Mouse (Mus musculus) liver, postnatal 0 days (tissue): ENCODE measurements at regions not wholly inside any gene's neighbourhood (a gene's known extent, or its start where the extent isn't known, plus 50 kb on each side); places are given as distances from the start of the nearest gene placed in this dataset.

Source experiments
- CTCF ChIP-seq: sonication (generic); IDR thresholded peaks from 2 replicates; pipeline ENCODE4 v1.5.1; 2016; ENCODE audit warnings: antibody characterized with exemption, low read depth
- EP300 ChIP-seq: IDR thresholded peaks from 2 replicates; pipeline ENCODE4 v1.6.1; 2016; ENCODE audit warnings: antibody characterized with exemption, low read depth, mild to moderate bottlenecking

DNA sequence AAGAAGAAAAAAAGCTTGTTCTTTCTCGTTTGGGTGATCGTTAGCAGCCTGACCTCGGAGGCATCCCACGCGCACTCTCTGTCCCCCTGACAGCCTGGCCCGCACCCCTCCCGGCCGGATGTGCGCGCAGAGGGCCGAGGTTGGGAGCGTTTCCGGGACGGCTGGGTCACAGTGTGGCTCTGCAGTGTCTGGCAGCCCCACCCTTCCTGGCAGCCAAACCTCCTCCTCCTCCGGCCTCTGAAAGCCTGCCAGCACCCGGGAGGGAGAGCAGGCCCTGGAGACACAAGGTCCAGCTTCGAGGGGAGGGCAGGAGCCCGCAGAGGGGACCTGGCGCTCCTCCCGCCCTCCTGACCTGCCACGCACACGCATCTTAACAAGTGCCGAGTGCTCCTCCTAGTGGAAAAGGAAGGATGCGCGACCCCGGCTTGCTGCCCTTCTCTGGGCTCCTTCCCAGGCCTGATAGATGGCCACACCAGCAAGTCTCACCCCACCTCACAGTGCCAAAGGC is 79.3 kb downstream of the Cpn2 start:
- TF ChIP-seq CTCF = peak; percentile 89
- TF ChIP-seq EP300 = peak; percentile 62; the same call in 1 of the 2 replicates
